Mouse (Mus musculus) heart, postnatal 4 days (tissue): ENCODE results near the gene Pglyrp2. TPM values are rescaled to one million over a fixed set of nuclear protein-coding genes. Genes with fewer than 3 reads are reported as not detected.

Experiments used
- microRNA-seq, 2 experiments: library from miRNA; unstranded; fragments of <30 nt; microRNA quantifications; one replicate each; pipeline ENCODE4 v1.2.0; 2021 to 2022
- total RNA-seq, 2 experiments: library from RNA; stranded (reverse); gene quantifications; 2 replicates each; pipeline ENCODE4 v1.2.3; 2021

The Pglyrp2 gene
- total RNA-seq, 2 experiments from 2014 or later: not detected

Small RNA genes within 50 kb of the gene (microRNA-seq; reads per million reads assigned to microRNA genes)
- gene Gm22201: 0 reads per million in 2 experiments

Other genes with a start within 250 kb of the Pglyrp2 start
- under 1 TPM; 0.38 TPM for gene Ephx3, start 234.6 kb downstream of the Pglyrp2 start, total RNA-seq
- 10 to 100 TPM; 80.4 to 81.7 TPM for gene Brd4, start 139.4 kb downstream of the Pglyrp2 start, total RNA-seq
- gene Akap8, start 102.9 kb downstream of the Pglyrp2 start, total RNA-seq: 10 to 100 TPM; 68.8 to 78.1 TPM
- gene Akap8l, start 73.6 kb downstream of the Pglyrp2 start, total RNA-seq: 10 to 100 TPM; 57.4 to 57.8 TPM
- gene Wiz, start 34.7 kb downstream of the Pglyrp2 start, total RNA-seq: 10 to 100 TPM; 33.7 to 34.6 TPM
- under 1 TPM; 0.52 to 0.67 TPM for gene Rasal3, start 20.6 kb downstream of the Pglyrp2 start, total RNA-seq
- under 1 TPM; 0.17 to 0.43 TPM for gene Cyp4f39, start 28.6 kb upstream of the Pglyrp2 start, total RNA-seq
- gene Cyp4f17, start 81.9 kb upstream of the Pglyrp2 start, total RNA-seq: 1 to 10 TPM; 8.0 to 9.1 TPM
- 10 to 100 TPM; 11.9 to 15.3 TPM for gene Cyp4f16, start 112.4 kb upstream of the Pglyrp2 start, total RNA-seq
- not detected for gene Cyp4f37, start 197.1 kb upstream of the Pglyrp2 start, total RNA-seq
- gene Cyp4f40, start 234.7 kb upstream of the Pglyrp2 start, total RNA-seq: not detected